Mouse (Mus musculus) thymus, postnatal 14 days (tissue): ENCODE measurements around the gene Tmem182.
A peak's percentile ranks its signal among the peaks of the same experiment; 100 is the strongest.

Experiments used
- DNase-seq: peaks from one replicate; pipeline ENCODE4 v3.0.0; 2021

The Tmem182 gene

GRCm38 (mm10) chr1:40800908-40801307, 4.5 kb upstream of the Tmem182 start:
- no peak for DNase-seq

DNA sequence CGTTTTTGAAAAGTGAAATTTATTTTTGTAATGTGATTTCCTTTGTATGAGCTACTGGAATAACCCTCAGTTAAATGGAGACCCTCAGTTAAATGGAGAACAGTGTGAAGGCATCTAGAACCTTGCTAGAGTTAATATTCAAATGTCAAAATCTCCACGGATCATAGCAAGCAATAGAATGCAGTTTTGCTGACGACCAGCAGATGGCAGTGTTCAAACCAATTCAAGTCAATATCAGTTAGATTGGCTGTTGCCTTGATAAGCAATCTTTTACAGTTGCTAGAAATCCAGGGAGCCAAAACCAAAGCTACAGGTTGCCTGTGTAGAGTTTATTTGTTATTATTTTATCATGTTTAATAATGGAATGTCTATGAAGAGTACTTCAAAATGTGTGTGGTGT, 2.6 kb upstream of the Tmem182 start:
- DNase-seq: peak; percentile 34

GRCm38 (mm10) chr1:40804118-40804517, 1.3 kb upstream of the Tmem182 start:
- DNase-seq: no peak

DNA sequence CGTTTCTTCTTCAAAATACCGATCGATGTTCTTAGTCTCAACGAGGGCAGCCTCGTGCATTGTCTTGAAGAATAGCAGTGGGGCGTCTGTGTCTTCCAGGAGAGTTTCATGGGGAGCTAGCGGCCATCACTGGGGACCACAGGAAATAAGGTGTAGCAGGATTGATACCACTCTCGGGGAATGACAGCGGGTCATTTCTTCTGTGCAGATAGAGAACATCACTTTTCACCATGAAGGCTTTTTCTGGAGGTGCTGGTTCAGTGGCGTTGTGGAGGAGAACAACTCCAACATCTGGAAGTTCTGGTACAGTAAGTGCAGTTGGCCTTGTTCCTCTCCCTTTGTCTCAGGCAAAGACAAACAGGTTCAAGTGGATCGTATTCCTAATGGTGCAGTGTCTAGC, 490 bp downstream of the Tmem182 start:
- DNase-seq: no peak

GRCm38 (mm10) chr1:40808643-40809042, 3.2 kb downstream of the Tmem182 start:
- no peak for DNase-seq

DNA sequence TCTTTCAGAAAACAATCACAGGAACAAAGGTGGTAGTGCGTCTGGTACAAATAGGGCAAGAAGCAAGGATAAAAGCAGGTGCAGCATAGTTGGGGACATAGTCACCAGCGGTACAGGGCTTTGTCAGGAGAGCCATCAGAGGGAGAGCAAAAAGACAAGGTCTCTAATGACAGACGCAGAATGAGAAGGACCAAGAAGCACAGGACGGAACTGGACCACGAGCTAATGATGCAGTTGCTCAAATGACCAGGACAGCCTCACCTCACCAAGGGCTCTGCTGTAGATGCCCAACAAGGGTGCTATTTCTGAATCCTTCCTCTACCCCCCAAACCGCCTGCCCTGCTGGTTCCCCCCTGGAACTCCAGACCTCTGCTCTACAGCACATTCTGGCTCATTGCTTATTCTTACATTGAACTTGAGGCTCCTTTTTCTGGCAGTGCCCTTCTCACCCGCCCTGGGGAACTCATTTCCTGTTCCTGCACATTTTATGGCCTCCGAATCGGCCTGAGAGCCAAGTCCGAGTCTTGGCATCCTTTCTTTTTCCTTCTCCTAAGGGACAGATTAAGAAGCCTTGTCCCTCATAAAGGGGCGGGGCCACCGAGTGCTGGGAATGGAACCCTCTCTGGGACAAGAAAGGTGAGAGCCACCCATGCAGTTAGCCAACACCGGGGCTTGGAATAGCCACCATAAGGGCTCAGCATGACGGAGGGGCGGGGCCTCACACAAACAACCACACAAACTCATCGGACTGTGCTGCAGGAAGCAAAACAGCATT, 9.9 kb downstream of the Tmem182 start:
- no peak for DNase-seq

DNA sequence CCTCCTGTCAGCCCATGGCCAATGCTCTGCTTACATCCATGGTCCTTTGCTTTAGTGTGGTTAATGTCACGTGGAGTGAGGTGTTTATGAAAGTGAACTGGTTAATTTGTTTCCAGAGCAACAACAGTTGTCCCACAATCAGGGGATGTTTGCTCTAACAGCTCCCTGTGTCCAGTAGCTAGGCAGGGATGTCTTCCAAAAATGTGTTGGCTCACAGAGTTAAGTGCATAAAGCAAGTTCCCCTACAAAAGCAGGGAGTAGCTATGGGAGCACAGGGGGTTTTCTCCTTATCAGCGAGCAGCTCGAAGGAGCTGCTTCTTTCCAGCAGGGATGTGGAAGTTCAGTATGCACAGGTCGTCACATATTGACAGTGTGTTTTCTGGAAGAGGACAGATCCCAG, 19.1 kb downstream of the Tmem182 start:
- no peak for DNase-seq

GRCm38 (mm10) chr1:40824936-40825335, 19.5 kb downstream of the Tmem182 start:
- DNase-seq: no peak

DNA sequence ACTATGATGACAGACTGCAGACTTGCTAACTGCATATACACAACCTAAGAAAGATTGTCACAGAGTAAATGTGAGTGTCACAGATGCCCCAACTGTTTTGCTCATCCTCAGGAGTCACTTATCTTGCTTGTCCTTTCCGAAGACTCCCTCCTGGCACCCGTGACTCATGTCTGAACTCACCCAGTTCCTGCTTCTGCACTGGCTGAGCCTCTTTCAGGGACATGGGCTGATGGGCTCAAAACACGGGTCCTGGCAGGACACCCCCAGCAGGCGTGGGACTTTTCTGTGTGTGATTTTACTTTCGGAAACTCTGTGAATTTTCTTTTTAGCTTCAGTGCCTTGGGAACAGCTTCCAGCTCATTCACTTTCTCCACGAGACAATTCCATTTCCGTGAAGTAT, 20.4 kb downstream of the Tmem182 start:
- DNase-seq: no peak

DNA sequence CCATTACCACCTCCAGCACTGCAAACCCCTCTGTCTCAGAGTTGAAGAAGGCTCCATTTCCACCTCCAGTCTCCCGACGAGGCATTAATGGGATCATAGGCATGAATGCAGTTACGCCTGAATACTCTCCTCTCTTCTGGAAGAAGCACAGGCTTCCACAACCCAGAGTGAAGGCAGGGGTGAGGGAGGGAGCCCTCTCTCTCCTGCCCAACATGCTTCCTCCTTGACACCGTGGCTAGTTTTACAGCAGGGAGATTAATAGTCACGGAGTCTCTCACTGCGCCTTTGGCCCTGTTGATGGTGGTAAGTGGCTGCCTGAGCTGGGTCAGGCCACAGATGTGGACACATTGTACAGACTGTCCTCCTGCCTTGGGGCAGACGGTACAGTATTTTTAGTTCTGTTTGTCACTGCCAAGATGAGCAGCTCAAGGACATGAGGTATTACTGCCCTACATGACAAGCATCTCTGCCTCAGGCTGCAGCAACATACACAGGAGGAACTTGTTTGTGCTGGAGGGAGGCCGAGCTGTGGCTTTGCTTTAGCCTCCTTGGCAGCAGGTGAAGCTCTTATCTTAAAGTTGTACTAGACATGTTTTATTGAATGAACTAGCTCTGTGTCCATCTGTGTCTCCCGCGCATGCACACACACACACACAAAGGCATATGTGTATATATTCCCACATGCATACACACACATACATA, 24.0 kb downstream of the Tmem182 start:
- DNase-seq: no peak

GRCm38 (mm10) chr1:40830712-40831507, 25.5 kb downstream of the Tmem182 start:
- DNase-seq: no peak

GRCm38 (mm10) chr1:40835468-40835867, 30.1 kb downstream of the Tmem182 start:
- DNase-seq: no peak

GRCm38 (mm10) chr1:40840605-40841004, 35.2 kb downstream of the Tmem182 start:
- DNase-seq: no peak

GRCm38 (mm10) chr1:40841032-40841761, 35.8 kb downstream of the Tmem182 start:
- no peak for DNase-seq

- DNase-seq: peak; percentile 15
Measured at GRCm38 (mm10) chr1:40844616-40845015, 39.2 kb downstream of the Tmem182 start.

- no peak for DNase-seq
Measured at GRCm38 (mm10) chr1:40847196-40847938, 42.0 kb downstream of the Tmem182 start.

DNA sequence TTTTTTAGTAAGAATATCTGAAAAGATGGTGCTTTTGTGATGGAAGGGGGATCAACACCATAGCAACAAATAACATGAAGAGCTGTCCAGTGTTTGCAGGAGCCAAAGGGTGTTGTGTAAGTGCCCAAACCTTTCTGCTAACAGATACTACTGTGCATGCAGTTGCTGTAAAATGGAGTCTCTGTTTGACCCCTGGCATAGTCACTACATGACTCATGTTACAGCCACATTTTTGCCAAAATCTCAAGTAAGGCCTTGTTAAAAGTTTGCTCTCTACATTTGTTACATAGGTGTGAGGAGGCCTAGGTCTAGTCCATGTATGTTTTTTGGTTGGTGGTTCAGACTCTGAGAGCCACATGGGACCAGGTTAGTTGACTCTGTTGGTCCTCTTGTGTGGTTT, 45.9 kb downstream of the Tmem182 start:
- no peak for DNase-seq

DNA sequence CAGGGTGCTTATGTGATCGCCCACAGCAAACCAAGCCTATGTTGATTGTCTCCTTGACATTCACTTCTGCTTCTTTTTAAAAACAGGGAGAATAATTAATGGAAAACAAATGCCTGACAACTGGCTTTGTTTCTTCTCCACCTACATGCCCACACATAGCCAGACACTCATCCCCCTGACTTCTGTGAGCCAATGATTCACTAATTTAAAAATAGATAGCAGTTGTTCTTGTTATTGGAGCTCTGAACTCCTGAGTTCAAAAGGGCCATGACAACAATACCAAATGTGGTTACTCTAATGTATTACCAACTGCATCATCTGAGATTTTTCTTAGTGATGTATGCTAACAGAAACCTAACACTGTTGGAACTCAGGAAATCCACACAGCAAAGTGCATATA, 49.9 kb downstream of the Tmem182 start:
- no peak for DNase-seq

DNA sequence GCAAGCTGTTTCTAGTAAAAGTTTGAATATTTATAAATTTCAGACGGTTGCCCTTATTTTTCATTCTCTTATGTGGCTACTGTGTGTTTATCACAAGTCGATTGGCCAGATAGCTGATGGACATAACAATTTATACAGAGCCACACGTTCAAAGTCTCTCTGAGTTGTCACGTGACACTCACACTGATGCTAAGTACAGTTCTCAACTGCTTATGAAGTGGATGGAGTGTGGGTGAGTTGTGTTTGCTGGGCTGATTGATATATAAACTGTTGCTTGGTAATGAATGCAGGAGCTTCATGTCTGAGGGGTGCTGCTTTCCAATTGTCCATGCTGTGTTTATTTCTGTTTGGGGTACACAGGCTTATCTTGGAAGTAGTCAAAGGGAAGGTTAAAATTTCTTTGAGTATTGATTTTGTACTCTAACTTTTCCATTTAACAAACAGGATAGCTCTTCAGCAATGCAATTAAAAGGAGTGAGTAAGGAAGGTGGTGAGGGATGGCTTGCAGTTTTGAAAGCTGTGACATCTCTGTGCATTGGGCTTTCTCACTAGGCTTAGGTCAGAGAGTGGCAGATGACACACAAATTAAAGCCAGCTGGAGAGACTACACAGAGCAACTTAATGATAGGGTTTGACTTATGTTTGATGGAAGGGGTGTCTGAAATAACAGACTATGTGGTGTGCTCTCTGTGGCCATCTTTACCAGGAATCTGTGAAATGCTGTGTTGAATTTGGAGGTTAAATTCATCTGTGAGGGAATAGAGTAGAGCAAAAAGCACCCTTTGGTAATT, 51.6 kb downstream of the Tmem182 start:
- no peak for DNase-seq

DNA sequence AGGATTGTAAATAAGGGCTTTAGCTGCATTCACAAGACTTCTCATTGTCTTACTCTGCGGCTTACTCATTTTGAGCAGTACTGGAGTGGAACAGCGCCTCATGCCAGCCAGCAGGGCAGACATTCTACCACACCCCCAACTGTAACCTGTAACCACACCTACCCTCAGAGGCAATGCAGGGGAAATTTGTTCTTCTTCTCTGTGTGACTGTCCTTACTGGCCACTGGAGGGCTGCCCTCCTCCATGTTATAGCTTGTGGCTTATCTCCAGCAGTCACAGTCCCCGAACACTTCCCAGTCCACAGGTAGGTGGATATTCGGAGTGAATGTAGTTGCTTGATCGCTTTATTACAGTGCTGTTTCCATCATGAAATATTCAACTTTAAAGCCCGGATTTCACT, 59.6 kb downstream of the Tmem182 start:
- no peak for DNase-seq

GRCm38 (mm10) chr1:40867106-40867505, 61.7 kb downstream of the Tmem182 start:
- no peak for DNase-seq
